In the genomic region with DNA sequence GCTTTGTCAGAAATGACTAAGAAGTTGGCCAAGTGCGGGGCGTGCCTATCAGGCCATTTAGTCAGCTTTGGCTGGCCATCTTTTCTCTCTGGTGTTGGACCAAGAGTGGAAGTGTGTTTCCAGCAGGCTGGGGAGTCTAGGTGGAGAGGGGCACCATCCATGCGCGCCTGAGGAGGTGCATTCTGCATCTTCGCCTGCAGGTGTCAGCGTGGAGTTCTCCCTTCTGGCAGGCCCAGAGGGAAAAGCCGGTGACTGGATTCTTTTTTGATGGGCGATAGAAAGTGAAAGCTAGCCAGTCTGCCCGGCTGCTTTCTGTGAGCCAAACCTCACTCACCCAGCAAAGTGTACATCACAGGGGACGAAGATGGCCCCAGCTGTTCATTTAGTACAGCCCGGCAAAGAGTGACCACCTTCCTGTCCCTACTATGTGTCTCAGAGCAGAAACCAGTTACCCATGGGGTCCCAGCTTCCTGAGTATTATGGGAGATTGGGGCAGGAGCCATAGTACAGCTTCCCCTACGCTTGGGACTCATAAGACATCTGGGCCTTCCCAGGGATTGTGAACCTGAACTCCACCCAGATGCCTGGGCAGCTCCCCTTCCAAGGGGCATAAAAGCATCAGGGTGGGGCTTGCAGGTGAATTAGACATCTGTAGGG, we compare ENCODE assay signal across 8 mouse cellular contexts.
A peak's percentile ranks its signal among the peaks of the same experiment; 100 is the strongest.
DNase-seq lines count a peak whose midpoint lies in the region; ATAC-seq lines count a peak whose summit lies in the region.

No protein-coding gene starts in this region.

- H3K27me3 ChIP-seq in hindbrain, embryonic 15.5 days, result no peaks in the 10 kb centered on the region

- peaks cover 53% of the 10 kb centered on the region for H3K4me1 ChIP-seq in hindbrain, embryonic 15.5 days (replicated peaks)

- peak overlapping the region; percentile 70; the same call in 1 of the 2 replicates for H3K27ac ChIP-seq in hindbrain, embryonic 15.5 days (replicated peaks)

- peak overlapping the region; percentile 29 for H3K4me2 ChIP-seq in hindbrain, embryonic 15.5 days

- no peaks in the 10 kb centered on the region for H3K9me3 ChIP-seq in hindbrain, embryonic 15.5 days

- ATAC-seq in hindbrain, embryonic 15.5 days (ENCODE audit: low FRiP score, low read depth), result 0 out of 2 replicates have a peak, but pooled peaks have one; percentile 2

- H3K36me3 ChIP-seq in hindbrain, embryonic 15.5 days, result no peaks in the 10 kb centered on the region

- no peak overlapping the region for H3K4me3 ChIP-seq in hindbrain, embryonic 15.5 days

- H3K9ac ChIP-seq in hindbrain, embryonic 15.5 days, result no peak overlapping the region

- 16% methylated on average over 12 of the region's 12 CpGs for WGBS in hindbrain, embryonic 15.5 days

- peak; percentile 72 for DNase-seq in R1 (ENCODE audit: low read depth, low spot score)
- DNase-seq in cerebellum, postnatal 25 days, result peak; percentile 83 to 87
- DNase-seq in frontal cortex, postnatal 36 days (ENCODE audit: low spot score in 2 of 2), result peak; percentile 84 to 87
- DNase-seq in layer of hippocampus, postnatal 25 days (ENCODE audit: extremely low spot score in 1 of 2, low spot score in 1 of 2), result peak; percentile 52 to 83
- DNase-seq in lung, postnatal 14 days, result peak; percentile 90
- DNase-seq in ovary, postnatal 14 days (ENCODE audit: low spot score), result peak; percentile 80
- peak; percentile 94 for DNase-seq in thymus, postnatal 10 days (ENCODE audit: low spot score in 2 of 2)
